Comparison of ENCODE assay signal across 8 mouse cellular contexts in genomic region chr2:150608087-150608799, GRCm38 (mm10). TPM values are rescaled to one million over a fixed set of nuclear protein-coding genes. Genes with fewer than 3 reads are reported as not detected.
DNase-seq lines count a peak whose midpoint lies in the region; ATAC-seq and TF ChIP-seq lines count a peak whose summit lies in the region.

Gene Apmap (minus strand): TSS chr2:150608567.

- under 1% methylated on average over 42 of the region's 42 CpGs for WGBS in hindbrain, embryonic 14.5 days

- in situ Hi-C loops in Patski (cut with MboI; ENCODE audit: low pct_unique_long_range_greater_than_20kb), result loop anchor here (5.0 kb wide), 2 partner anchors 64 to 139 kb away; partner anchors contain the start of gene Entpd6

- no peak for TF ChIP-seq CTCF in Patski (IDR thresholded peaks at IDR 0.05)

- no peaks in the 10 kb centered on the region for H3K9me3 ChIP-seq in hindbrain, embryonic 14.5 days (ENCODE audit: control insufficient read depth, low read length)

- CTCF ChIA-PET in Patski (lab: Charles Lee), result interaction anchor here (1.1 kb wide), 1 partner anchor 67 kb away, joined by 3 read pairs; no protein-coding TSS in a partner anchor

- H3K36me3 ChIP-seq in hindbrain, embryonic 14.5 days (replicated peaks; ENCODE audit: control insufficient read depth, insufficient read depth), result no peaks in the 10 kb centered on the region

- H3K27ac ChIP-seq in hindbrain, embryonic 14.5 days, result peak within 1 kb of the TSS; percentile 51

- H3K9ac ChIP-seq in hindbrain, embryonic 14.5 days, result peak within 1 kb of the TSS; percentile 87

- peak within 1 kb of the TSS; percentile 78 for H3K4me2 ChIP-seq in hindbrain, embryonic 14.5 days (replicated peaks)

- DNase-seq in Patski (ENCODE audit: low read depth, low spot score), result peak; percentile 80
- DNase-seq in cerebellum, postnatal 14 days, result peak; percentile 99
- peak; percentile 94 to 96 for DNase-seq in frontal cortex, postnatal 25 days (ENCODE audit: low spot score in 2 of 2)
- peak; percentile 99 for DNase-seq in hindbrain, embryonic 14.5 days (ENCODE audit: low spot score)
- DNase-seq in layer of hippocampus, postnatal 36 days, result peak; percentile 96
- peak; percentile 98 for DNase-seq in lung, postnatal 36 days
- DNase-seq in retina, postnatal 1 day, result peak; percentile 98
- peak; percentile 92 to 93 for DNase-seq in urinary bladder, adult 18-20 months (ENCODE audit: low spot score in 2 of 2)

- no peaks in the 10 kb centered on the region for H3K27me3 ChIP-seq in Patski
- H3K27me3 ChIP-seq in hindbrain, embryonic 14.5 days (ENCODE audit: control insufficient read depth, insufficient read depth, low read length), result no peaks in the 10 kb centered on the region

- peak; percentile 96 for ATAC-seq in Patski
- peak; percentile 97 for ATAC-seq in hindbrain, embryonic 14.5 days (ENCODE audit: low FRiP score)

- H3K4me3 ChIP-seq in hindbrain, embryonic 14.5 days (replicated peaks; ENCODE audit: low read length), result peak within 1 kb of the TSS; percentile 82

- peaks cover 10% of the 10 kb centered on the region for H3K4me1 ChIP-seq in hindbrain, embryonic 14.5 days (replicated peaks; ENCODE audit: control insufficient read depth, insufficient read depth, low read length)

- POLR2A ChIA-PET in Patski (lab: Charles Lee), result no interaction called here

RNA-seq across cellular contexts. Expression of gene Apmap, which starts in this region (rescaled TPM):
- polyA plus RNA-seq in Patski (2021), result 68.9 TPM
- 41.6 and 42.6 TPM in 2 replicates for polyA plus RNA-seq in hindbrain, embryonic 14.5 days (2014; fragmentation: Nextera tagmentation; extraction: Ambion mirVana)
- total RNA-seq in layer of hippocampus, postnatal 36 days (2021), result 10 to 100 TPM; 49.4 to 58.6 TPM

Comparison
In these comparisons a context has a peak if more than half of its experiments do, and no peak if none do; other contexts are left out.
1. Peak in every context shown above with its lines: DNase-seq, ATAC-seq, H3K4me3 ChIP-seq and H3K27ac ChIP-seq.